Mouse (Mus musculus): ENCODE results near the gene Med17.

Med17 gene

GRCm38 (mm10) chr9:15237516-15238296 lies 42.0 kb downstream of the Med17 start:
- DNase-seq (ENCODE audit: low spot score in 2 of 2) = no peak

- DNase-seq (ENCODE audit: low spot score in 2 of 2) = no peak
Observed at GRCm38 (mm10) chr9:15235986-15236385, 43.7 kb downstream of the Med17 start.

- DNase-seq (ENCODE audit: low spot score in 2 of 2) = no peak
Observed at GRCm38 (mm10) chr9:15233604-15234003, 46.1 kb downstream of the Med17 start.

- no peak for DNase-seq (ENCODE audit: low spot score in 2 of 2)
Observed at GRCm38 (mm10) chr9:15232445-15232844, 47.3 kb downstream of the Med17 start.

- DNase-seq (ENCODE audit: low spot score in 2 of 2) = no peak
Observed at GRCm38 (mm10) chr9:15224912-15225311, 54.8 kb downstream of the Med17 start.

- DNase-seq (ENCODE audit: low spot score in 2 of 2) = no peak
Observed at GRCm38 (mm10) chr9:15213695-15214094, 66.0 kb downstream of the Med17 start.

GRCm38 (mm10) chr9:15211876-15212275 lies 67.9 kb downstream of the Med17 start:
- no peak for DNase-seq (ENCODE audit: low spot score in 2 of 2)

Measured in urinary bladder, adult 18-20 months (tissue).